Mouse (Mus musculus) T-helper 17 cell (primary cell): Measurements from ENCODE around the gene D6Ertd527e.

ENCODE experiments used
- in situ Hi-C, 2 experiments: fragments of 300-600 bp; cut with MboI, MseI; formaldehyde crosslinking; loops; 1 replicate in 1 of 2; 2 replicates in 1 of 2; pipeline ENCODE4 v1.15.1; 2025; ENCODE audit warnings: high pct_unique_total_duplicates in 2 of 2

D6Ertd527e gene

GRCm38 (mm10) chr6:87150471-87150870, 45.9 kb downstream of the D6Ertd527e start:
- in situ Hi-C loops: loop anchor here in 1 of 2 experiments (5.0 kb wide), 1 partner anchor 713 kb away; the partner anchor contains the start of gene C87436

- in situ Hi-C loops: loop anchor here in 1 of 2 experiments (5.0 kb wide), 1 partner anchor 714 kb away; the partner anchor contains the start of gene C87436
Observed at GRCm38 (mm10) chr6:87151427-87151826, 46.9 kb downstream of the D6Ertd527e start.

- in situ Hi-C loops: loop anchor here in 1 of 2 experiments (5.0 kb wide), 1 partner anchor 715 kb away; the partner anchor contains the start of gene C87436
Observed at GRCm38 (mm10) chr6:87152461-87153230, 48.1 kb downstream of the D6Ertd527e start.

- in situ Hi-C loops: loop anchor here in 1 of 2 experiments (5.0 kb wide), 1 partner anchor 716 kb away; the partner anchor contains the start of gene C87436
Observed at GRCm38 (mm10) chr6:87153231-87153580, 48.7 kb downstream of the D6Ertd527e start.

GRCm38 (mm10) chr6:87153836-87154235, 49.3 kb downstream of the D6Ertd527e start:
- in situ Hi-C loops: loop anchor here in 1 of 2 experiments (5.0 kb wide), 1 partner anchor 717 kb away; the partner anchor contains the start of gene C87436

GRCm38 (mm10) chr6:87158062-87158623, 53.6 kb downstream of the D6Ertd527e start:
- in situ Hi-C loops: no loop called here

- in situ Hi-C loops: no loop called here
Observed at GRCm38 (mm10) chr6:87160196-87160595, 55.6 kb downstream of the D6Ertd527e start.

- in situ Hi-C loops: no loop called here
Observed at GRCm38 (mm10) chr6:87161391-87162263, 57.1 kb downstream of the D6Ertd527e start.
